ENCODE assay signal across 9 mouse cellular contexts in the genomic region with DNA sequence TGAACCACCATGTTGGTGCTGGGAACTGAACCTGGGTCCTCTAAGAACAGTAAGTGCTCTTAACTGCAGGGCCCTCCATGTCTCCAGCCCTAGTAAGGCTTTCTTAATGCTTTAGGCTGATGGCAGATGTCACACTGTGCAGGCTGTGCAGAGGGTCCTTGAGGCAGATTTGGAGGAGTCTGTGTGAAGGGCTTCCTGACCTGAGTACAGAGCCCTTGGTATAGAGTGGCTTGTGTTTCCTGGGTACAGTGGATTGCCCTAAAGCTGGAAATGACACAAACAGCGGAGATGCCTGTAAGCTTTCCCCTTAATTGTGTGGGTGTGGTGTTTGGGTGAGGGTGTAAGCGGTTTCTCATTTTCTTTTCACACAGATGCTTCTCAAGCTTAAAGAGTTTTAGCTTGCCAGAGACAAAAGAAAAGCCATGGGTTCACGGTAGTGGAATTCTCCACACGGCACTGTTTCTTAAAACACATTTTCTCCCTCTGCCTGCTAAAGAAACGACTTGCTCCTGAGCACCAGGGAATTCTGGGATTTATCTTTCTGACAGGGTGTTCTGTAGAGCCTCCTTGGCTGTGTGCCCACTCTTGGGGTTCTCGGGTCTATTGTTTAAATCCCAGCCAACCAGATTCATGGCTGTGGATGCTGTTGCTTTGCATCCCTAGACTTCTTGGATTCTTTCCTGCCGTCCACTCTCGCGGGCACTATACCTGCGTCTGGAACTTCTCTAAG. TPM values are rescaled to one million over a fixed set of nuclear protein-coding genes. Genes with fewer than 3 reads are reported as not detected.
DNase-seq lines count a peak whose midpoint lies in the region; ATAC-seq lines count a peak whose summit lies in the region.
"Had no signal": no experiment of that assay in that cellular context is flagged by ENCODE, and none has a peak within 500 bp of the region (broad histone marks: within the 10 kb centered on the region; RNA-seq: fewer than 3 reads in every experiment).

No protein-coding gene starts in this region.

- H3K4me3 ChIP-seq in heart, embryonic 11.5 days (ENCODE audit: low read depth, low read length): no peak overlapping the region
- peak overlapping the region; percentile 15 for H3K4me3 ChIP-seq in forebrain, embryonic 16.5 days (replicated peaks; ENCODE audit: low read length)
- no peak overlapping the region for H3K4me3 ChIP-seq in liver, embryonic 11.5 days (ENCODE audit: low read depth, low read length)
- H3K4me3 ChIP-seq: myocyte had no signal

- H3K36me3 ChIP-seq in heart, embryonic 11.5 days (ENCODE audit: control insufficient read depth, insufficient read depth, low read length): no peaks in the 10 kb centered on the region
- H3K36me3 ChIP-seq in forebrain, embryonic 16.5 days (ENCODE audit: control insufficient read depth, insufficient read depth): no peaks in the 10 kb centered on the region
- H3K36me3 ChIP-seq in liver, embryonic 11.5 days (ENCODE audit: control insufficient read depth, insufficient read depth, low read length): no peaks in the 10 kb centered on the region

- 24% methylated on average over 10 of the region's 10 CpGs for WGBS in heart, embryonic 11.5 days (ENCODE audit: insufficient replicate concordance)
- under 1% methylated on average over 10 of the region's 10 CpGs for WGBS in forebrain, embryonic 16.5 days
- WGBS in liver, embryonic 11.5 days: 44% methylated on average over 10 of the region's 10 CpGs

- H3K27ac ChIP-seq in heart, embryonic 11.5 days (ENCODE audit: low read depth, low read length): peak overlapping the region; percentile 73
- H3K27ac ChIP-seq in forebrain, embryonic 16.5 days (ENCODE audit: low read length): peak overlapping the region; percentile 72
- no peak overlapping the region; the same call in 1 of the 2 replicates for H3K27ac ChIP-seq in liver, embryonic 11.5 days (ENCODE audit: low read depth, low read length)

- H3K4me2 ChIP-seq in heart, embryonic 11.5 days: peak overlapping the region; percentile 56
- H3K4me2 ChIP-seq in forebrain, embryonic 16.5 days (ENCODE audit: low read length): peak overlapping the region; percentile 45
- H3K4me2 ChIP-seq in liver, embryonic 11.5 days: no peak overlapping the region

- peaks cover 58% of the 10 kb centered on the region for H3K4me1 ChIP-seq in heart, embryonic 11.5 days (ENCODE audit: control insufficient read depth, insufficient read depth, low read length)
- peaks cover 17% of the 10 kb centered on the region for H3K4me1 ChIP-seq in forebrain, embryonic 16.5 days (replicated peaks; ENCODE audit: control insufficient read depth, insufficient read depth, low read length)
- peaks cover 28% of the 10 kb centered on the region for H3K4me1 ChIP-seq in liver, embryonic 11.5 days (replicated peaks; ENCODE audit: control insufficient read depth, insufficient read depth, low read length)

- H3K9me3 ChIP-seq in heart, embryonic 11.5 days (replicated peaks; ENCODE audit: control insufficient read depth, low read length): no peaks in the 10 kb centered on the region
- H3K9me3 ChIP-seq in forebrain, embryonic 16.5 days (ENCODE audit: control insufficient read depth, low read length): no peaks in the 10 kb centered on the region
- no peaks in the 10 kb centered on the region for H3K9me3 ChIP-seq in liver, embryonic 11.5 days (ENCODE audit: control insufficient read depth, low read length)

- H3K27me3 ChIP-seq in heart, embryonic 11.5 days (ENCODE audit: control insufficient read depth, insufficient read depth, low read length): no peaks in the 10 kb centered on the region
- H3K27me3 ChIP-seq in forebrain, embryonic 16.5 days (replicated peaks; ENCODE audit: control insufficient read depth, insufficient read depth, low read length): no peaks in the 10 kb centered on the region
- H3K27me3 ChIP-seq in liver, embryonic 11.5 days (replicated peaks; ENCODE audit: control insufficient read depth, insufficient read depth, low read length): no peaks in the 10 kb centered on the region

- no peak for DNase-seq in heart, adult 18-20 months
- DNase-seq in R1 (ENCODE audit: low read depth, low spot score): peak; percentile 63
- peak; percentile 81 for DNase-seq in left cerebral cortex, postnatal 4 days
- DNase-seq in retina, postnatal 7 days (ENCODE audit: low read depth, low spot score): peak; percentile 25
- DNase-seq in T-cell, adult 2 months (ENCODE audit: low spot score): no peak
- DNase-seq in liver, embryonic 11.5 days (ENCODE audit: low spot score): no peak

- intact Hi-C loops in left cerebral cortex, postnatal 4 days (cut with DNase I): no loop called here

- H3K9ac ChIP-seq in heart, embryonic 11.5 days (ENCODE audit: low read depth, low read length): no peak overlapping the region
- 0 out of 2 replicates have a peak overlapping the region, but pooled peaks have one; percentile 7 for H3K9ac ChIP-seq in forebrain, embryonic 16.5 days (replicated peaks; ENCODE audit: low read depth, low read length)
- no peak overlapping the region for H3K9ac ChIP-seq in liver, embryonic 11.5 days (ENCODE audit: low read depth, low read length)

- no peak; the same call in 1 of the 2 replicates for ATAC-seq in heart, embryonic 11.5 days (replicated peaks; ENCODE audit: insufficient number of reproducible peaks, low FRiP score, low TSS enrichment)
- ATAC-seq in forebrain, embryonic 16.5 days: peak; percentile 86
- no peak for ATAC-seq in liver, embryonic 11.5 days (replicated peaks; ENCODE audit: low FRiP score)

RNA-seq across cellular contexts. Expression of gene Pard3, which starts 28.9 kb away (rescaled TPM):
- 23.3 and 24.0 TPM in 2 replicates for polyA plus RNA-seq in heart, embryonic 11.5 days (2014; fragmentation: Nextera tagmentation; extraction: Ambion mirVana)
- total RNA-seq in heart, adult 18-20 months (2021): 10 to 100 TPM; 29.3 to 31.8 TPM
- polyA plus RNA-seq in forebrain, embryonic 16.5 days (2015; fragmentation: Nextera tagmentation; extraction: Ambion mirVana): 16.4 and 19.1 TPM in 2 replicates
- 10 to 100 TPM; 25.5 to 27.0 TPM for total RNA-seq in left cerebral cortex, postnatal 4 days (2021)
- polyA plus RNA-seq in liver, embryonic 11.5 days (2014; fragmentation: Nextera tagmentation; extraction: Ambion mirVana): 12.5 and 14.5 TPM in 2 replicates

Comparison
In these comparisons a context has a peak if more than half of its experiments do, and no peak if none do; other contexts are left out.
1. DNase-seq: peak in R1 (single experiment), left cerebral cortex, postnatal 4 days (single experiment) and retina, postnatal 7 days (single experiment); none in heart, adult 18-20 months (0 of 2), T-cell, adult 2 months (single experiment) and liver, embryonic 11.5 days (single experiment).